Mouse (Mus musculus) fat pad, adult 2 months (tissue): ENCODE data around the gene Odf3l1.

ENCODE experiments used
- DNase-seq: peaks from one replicate; pipeline ENCODE4 v3.0.0-alpha.2; 2011; ENCODE audit warnings: low read depth, low spot score; ENCODE audit errors: extremely low read depth

The Odf3l1 gene

GRCm38 (mm10) chr9:56847523-56847922, 17.0 kb downstream of the Odf3l1 start:
- no peak for DNase-seq

DNA sequence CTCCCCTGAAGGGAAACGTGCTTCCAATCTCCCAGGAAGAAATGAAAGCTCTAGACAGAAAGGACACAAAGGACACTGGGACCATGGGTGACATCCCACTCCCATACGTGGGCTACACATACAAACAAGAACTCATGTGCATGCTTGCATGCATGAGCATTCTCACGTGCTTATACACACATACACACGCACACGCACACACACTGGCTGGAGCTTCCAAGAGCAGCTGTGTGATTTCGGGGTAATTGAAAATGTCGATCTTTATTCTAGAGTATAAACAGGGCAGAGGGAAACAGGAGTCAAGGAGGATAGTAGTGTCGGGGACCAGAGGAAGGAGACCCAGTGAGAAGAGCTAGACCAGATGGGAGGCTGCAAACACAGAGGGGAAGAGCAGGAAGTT, 19.8 kb downstream of the Odf3l1 start:
- DNase-seq = no peak

GRCm38 (mm10) chr9:56843679-56844188, 20.7 kb downstream of the Odf3l1 start:
- no peak for DNase-seq

GRCm38 (mm10) chr9:56842303-56842719, 22.2 kb downstream of the Odf3l1 start:
- DNase-seq = no peak

DNA sequence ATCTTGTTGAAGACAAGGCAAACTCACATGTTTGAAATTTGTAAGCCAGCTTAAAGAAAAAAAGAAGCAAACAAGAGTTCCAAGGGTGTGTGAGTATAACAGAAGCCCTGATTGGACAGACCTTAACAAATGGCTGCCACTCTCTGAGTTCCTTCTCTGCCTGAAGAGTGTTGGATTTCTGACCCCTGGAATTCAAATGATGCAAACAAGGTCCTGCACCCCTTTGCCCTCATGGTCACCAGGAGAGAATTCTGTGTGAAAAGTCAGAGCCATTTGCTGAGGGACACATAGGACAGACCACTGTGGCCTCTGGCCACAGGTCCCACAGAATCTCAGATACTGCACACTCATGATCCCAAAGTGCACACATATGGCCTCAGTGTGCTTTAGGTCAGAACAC, 22.6 kb downstream of the Odf3l1 start:
- no peak for DNase-seq

- no peak for DNase-seq
These were observed 23.8 kb downstream of the Odf3l1 start for GRCm38 (mm10) chr9:56840721-56841120.

GRCm38 (mm10) chr9:56835152-56835551, 29.3 kb downstream of the Odf3l1 start:
- no peak for DNase-seq

DNA sequence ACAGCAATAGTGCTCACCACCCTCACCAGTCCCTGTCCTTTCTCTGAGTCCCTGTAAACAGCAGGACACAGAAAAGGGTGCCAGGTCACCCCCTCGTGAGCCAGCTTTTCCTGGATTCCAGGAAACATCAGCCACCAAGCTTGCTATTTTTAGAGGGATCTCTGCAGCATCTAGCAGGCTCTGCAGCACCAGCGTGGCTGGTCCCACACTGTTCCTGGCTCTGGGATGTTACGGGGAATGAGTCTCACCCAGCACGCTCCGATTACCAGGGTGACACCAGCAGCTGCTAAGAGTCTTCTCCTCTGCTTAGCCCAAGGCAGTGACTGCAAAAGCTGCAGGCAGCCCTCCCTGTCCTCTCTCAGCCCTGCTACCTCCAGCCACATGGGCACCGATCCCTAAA, 31.6 kb downstream of the Odf3l1 start:
- no peak for DNase-seq

GRCm38 (mm10) chr9:56831904-56832303, 32.6 kb downstream of the Odf3l1 start:
- DNase-seq = no peak

DNA sequence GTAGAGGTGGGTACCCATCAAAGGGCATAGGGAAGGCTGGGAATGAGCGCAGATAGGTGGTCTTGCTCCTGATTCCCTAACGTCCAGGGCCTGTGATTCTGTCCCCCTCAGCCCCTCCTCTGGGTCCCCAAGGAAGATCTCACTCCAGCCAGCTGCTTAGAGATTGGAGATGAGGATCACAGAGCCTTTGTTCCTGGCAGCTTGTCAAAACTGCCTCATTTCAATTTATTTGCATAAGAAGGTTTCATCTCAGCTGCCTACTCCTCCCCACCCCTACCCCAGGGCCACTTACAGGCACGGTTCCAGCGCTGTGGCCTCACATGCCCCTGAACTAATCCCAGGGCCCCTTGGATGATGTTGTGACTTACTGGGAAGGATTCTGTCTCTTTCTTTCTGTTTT, 34.3 kb downstream of the Odf3l1 start:
- DNase-seq = no peak

GRCm38 (mm10) chr9:56828841-56829240, 35.6 kb downstream of the Odf3l1 start:
- no peak for DNase-seq

GRCm38 (mm10) chr9:56828146-56828545, 36.3 kb downstream of the Odf3l1 start:
- no peak for DNase-seq

DNA sequence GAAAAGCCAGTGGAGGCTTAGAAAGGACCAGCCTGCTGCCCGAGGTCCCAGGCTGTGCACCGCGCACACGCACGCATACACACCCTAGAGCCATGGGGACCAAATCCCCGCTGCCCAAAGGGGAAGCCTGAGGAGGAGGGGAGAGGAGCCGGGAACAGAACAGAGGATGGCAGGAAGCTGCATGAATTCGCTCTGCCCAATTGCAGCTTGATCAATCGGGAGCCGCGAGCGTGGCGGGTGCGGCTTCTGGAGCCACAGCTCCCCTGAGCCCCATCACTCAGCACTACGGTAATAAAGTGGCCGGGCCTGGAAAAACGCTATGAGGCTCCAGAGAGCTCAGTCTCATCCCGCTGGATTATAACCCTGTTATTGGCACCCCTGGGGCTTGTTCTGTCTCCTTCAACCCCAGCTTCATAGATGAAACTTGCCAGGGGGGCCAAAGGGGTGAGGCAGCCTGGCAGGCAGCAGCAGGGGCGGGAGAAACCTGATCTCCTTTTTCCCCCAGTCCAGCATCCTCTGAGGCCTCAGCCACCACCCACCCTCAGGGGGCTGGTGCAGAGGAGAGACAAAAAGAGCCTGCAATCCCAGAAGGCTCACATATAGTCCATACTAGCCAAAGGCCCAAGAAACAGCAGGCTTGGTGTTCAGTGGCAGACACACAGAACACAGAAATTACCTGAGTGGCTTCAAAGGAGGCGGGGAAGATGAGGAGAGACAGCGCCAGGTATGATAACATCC, 38.8 kb downstream of the Odf3l1 start:
- no peak for DNase-seq

- no peak for DNase-seq
These were observed 39.6 kb downstream of the Odf3l1 start for GRCm38 (mm10) chr9:56824900-56825299.

DNA sequence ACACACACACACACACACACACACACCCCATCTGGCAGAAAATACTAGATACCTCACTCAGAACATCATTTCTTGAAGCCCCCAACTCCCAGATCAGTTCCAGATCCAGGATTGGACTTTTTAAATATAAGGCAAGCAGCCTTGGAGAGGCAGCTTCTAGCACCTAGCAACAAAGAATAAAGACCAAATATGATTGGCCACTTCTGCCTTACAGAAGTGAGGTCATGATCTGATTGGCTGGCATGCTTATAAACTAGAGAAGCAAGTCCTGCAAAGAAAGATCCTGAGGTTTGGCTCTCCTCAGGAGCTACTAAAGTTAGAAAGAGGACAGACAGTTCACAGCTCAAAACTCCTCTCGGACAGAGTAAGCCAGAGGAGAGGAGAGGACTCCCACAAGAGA, 53.6 kb downstream of the Odf3l1 start:
- no peak for DNase-seq

- DNase-seq = no peak
These were observed 56.5 kb downstream of the Odf3l1 start for GRCm38 (mm10) chr9:56807990-56808389.

- no peak for DNase-seq
These were observed 61.3 kb downstream of the Odf3l1 start for GRCm38 (mm10) chr9:56803146-56803545.
